Mouse (Mus musculus): Measurements from ENCODE around the gene Tmco3. TPM values are rescaled to one million over a fixed set of nuclear protein-coding genes. Genes with fewer than 3 reads are reported as not detected.

Gene Tmco3
- 10 to 100 TPM; 24.4 to 29.4 TPM for total RNA-seq (2021)
- polyA plus RNA-seq (2012; rRNA removed), result 29.1 and 30.0 TPM in 2 replicates
- long read RNA-seq, full-length matches to known transcripts, result 9 of 52 reads
- long read RNA-seq, partial matches to known transcripts, result 2 of 52 reads
- long read RNA-seq, other reads (novel, unspliced or antisense), result 41 of 52 reads

GRCm38 (mm10) chr8:13287692-13288623 lies at the start of gene Tmco3, which contains the start of gene Dcun1d2:
Tmco3 (plus strand) TSS chr8:13288190.
Dcun1d2 (minus strand) TSS chr8:13288131.
- TF ChIP-seq EP300 (IDR thresholded peaks at IDR 0.05; ENCODE audit: insufficient read depth, low read depth, low read length) (no peak), POLR2A (IDR thresholded peaks at IDR 0.05; ENCODE audit: insufficient read depth, low read depth, low read length) (peak; percentile 68)
- Histone ChIP-seq H3K79me2 (replicated peaks; ENCODE audit: control insufficient read depth, insufficient read depth, low read length) (no peaks in the 10 kb centered on the region), H3K4me1 (ENCODE audit: control insufficient read depth, insufficient read depth, low read length) (peaks cover 3% of the 10 kb centered on the region), H3K27me3 (ENCODE audit: control insufficient read depth, insufficient read depth, low read length) (no peaks in the 10 kb centered on the region), H3K36me3 (ENCODE audit: control insufficient read depth, insufficient read depth, low read length) (no peaks in the 10 kb centered on the region), H3K4me3 (peak within 1 kb of the TSS; percentile 75), H3K27ac (peak within 1 kb of the TSS; percentile 100), H3K9ac (ENCODE audit: low read depth, low read length) (peak within 1 kb of the TSS; percentile 82)
- under 1% methylated on average over 79 of the region's 79 CpGs for WGBS
- intact Hi-C loops (cut with DNase I), result loop anchor here (2.0 to 10.0 kb wide), 3 partner anchors 131 to 613 kb away; partner anchors contain the start of genes Atp11a, Lamp1 and Tubgcp3
- peak; percentile 97 to 98 for DNase-seq

- TF ChIP-seq POLR2A (IDR thresholded peaks at IDR 0.05; ENCODE audit: insufficient read depth, low read depth, low read length) (no peak), CTCF (IDR thresholded peaks at IDR 0.05) (no peak), EP300 (IDR thresholded peaks at IDR 0.05; ENCODE audit: insufficient read depth, low read depth, low read length) (no peak)
- peaks cover 7% of the 10 kb centered on the region; the same call in 1 of the 2 replicates for H3K4me1 ChIP-seq (ENCODE audit: control insufficient read depth, insufficient read depth, low read length)
- intact Hi-C loops (cut with DNase I), result no loop called here
- no peak overlapping the region for H3K9ac ChIP-seq (ENCODE audit: low read depth, low read length)
- WGBS, result 88% methylated on average over 9 of the region's 9 CpGs
- 0 out of 2 replicates have a peak, but pooled peaks cover 3% of the 10 kb centered on the region for H3K36me3 ChIP-seq (ENCODE audit: control insufficient read depth, insufficient read depth, low read length)
- H3K4me3 ChIP-seq, result no peak overlapping the region
- H3K79me2 ChIP-seq (replicated peaks; ENCODE audit: control insufficient read depth, insufficient read depth, low read length), result no peaks in the 10 kb centered on the region
- peak overlapping the region; percentile 63 for H3K27ac ChIP-seq
- H3K27me3 ChIP-seq (ENCODE audit: control insufficient read depth, insufficient read depth, low read length), result no peaks in the 10 kb centered on the region
- DNase-seq, result no peak
Measured at GRCm38 (mm10) chr8:13240055-13240454, 47.9 kb upstream of the Tmco3 start.

GRCm38 (mm10) chr8:13240691-13241090 lies 47.3 kb upstream of the Tmco3 start:
- WGBS, result 49% methylated on average over 7 of the region's 7 CpGs
- Histone ChIP-seq H3K36me3 (ENCODE audit: control insufficient read depth, insufficient read depth, low read length) (0 out of 2 replicates have a peak, but pooled peaks cover 3% of the 10 kb centered on the region), H3K4me1 (ENCODE audit: control insufficient read depth, insufficient read depth, low read length) (peaks cover 7% of the 10 kb centered on the region; the same call in 1 of the 2 replicates), H3K27me3 (ENCODE audit: control insufficient read depth, insufficient read depth, low read length) (no peaks in the 10 kb centered on the region), H3K9ac (ENCODE audit: low read depth, low read length) (no peak overlapping the region), H3K4me3 (no peak overlapping the region), H3K27ac (peak overlapping the region; percentile 80), H3K79me2 (replicated peaks; ENCODE audit: control insufficient read depth, insufficient read depth, low read length) (no peaks in the 10 kb centered on the region)
- DNase-seq, result peak; percentile 51 to 74
- TF ChIP-seq POLR2A (IDR thresholded peaks at IDR 0.05; ENCODE audit: insufficient read depth, low read depth, low read length), result no peak
- TF ChIP-seq CTCF (IDR thresholded peaks at IDR 0.05), result no peak
- peak; percentile 91 for TF ChIP-seq EP300 (IDR thresholded peaks at IDR 0.05; ENCODE audit: insufficient read depth, low read depth, low read length)
- intact Hi-C loops (cut with DNase I), result no loop called here

- Histone ChIP-seq H3K9ac (ENCODE audit: low read depth, low read length) (0 out of 2 replicates have a peak overlapping the region, but pooled peaks have one; percentile 38), H3K4me1 (ENCODE audit: control insufficient read depth, insufficient read depth, low read length) (peaks cover 7% of the 10 kb centered on the region; the same call in 1 of the 2 replicates), H3K36me3 (ENCODE audit: control insufficient read depth, insufficient read depth, low read length) (0 out of 2 replicates have a peak, but pooled peaks cover 3% of the 10 kb centered on the region), H3K27ac (peak overlapping the region; percentile 80), H3K27me3 (ENCODE audit: control insufficient read depth, insufficient read depth, low read length) (no peaks in the 10 kb centered on the region), H3K79me2 (replicated peaks; ENCODE audit: control insufficient read depth, insufficient read depth, low read length) (no peaks in the 10 kb centered on the region), H3K4me3 (no peak overlapping the region)
- 51% methylated on average over 10 of the region's 10 CpGs for WGBS
- intact Hi-C loops (cut with DNase I), result no loop called here
- TF ChIP-seq POLR2A (IDR thresholded peaks at IDR 0.05; ENCODE audit: insufficient read depth, low read depth, low read length), result no peak
- TF ChIP-seq CTCF (IDR thresholded peaks at IDR 0.05), result no peak
- TF ChIP-seq EP300 (IDR thresholded peaks at IDR 0.05; ENCODE audit: insufficient read depth, low read depth, low read length), result peak; percentile 61; the same call in 1 of the 2 replicates
- DNase-seq, result peak in 1 of 2 experiments; percentile 23
Measured at GRCm38 (mm10) chr8:13242985-13243870, 44.8 kb upstream of the Tmco3 start.

- H3K27me3 ChIP-seq (ENCODE audit: control insufficient read depth, insufficient read depth, low read length), result no peaks in the 10 kb centered on the region
- intact Hi-C loops (cut with DNase I), result no loop called here
- TF ChIP-seq POLR2A (IDR thresholded peaks at IDR 0.05; ENCODE audit: insufficient read depth, low read depth, low read length) (no peak), CTCF (IDR thresholded peaks at IDR 0.05) (peak; percentile 29; the same call in 1 of the 2 replicates), EP300 (IDR thresholded peaks at IDR 0.05; ENCODE audit: insufficient read depth, low read depth, low read length) (no peak; the same call in 1 of the 2 replicates)
- no peak overlapping the region for H3K4me3 ChIP-seq
- H3K79me2 ChIP-seq (replicated peaks; ENCODE audit: control insufficient read depth, insufficient read depth, low read length), result no peaks in the 10 kb centered on the region
- WGBS, result 59% methylated on average over 11 of the region's 11 CpGs
- H3K9ac ChIP-seq (ENCODE audit: low read depth, low read length), result peak overlapping the region; percentile 20; the same call in 1 of the 2 replicates
- H3K36me3 ChIP-seq (ENCODE audit: control insufficient read depth, insufficient read depth, low read length), result 0 out of 2 replicates have a peak, but pooled peaks cover 3% of the 10 kb centered on the region
- H3K4me1 ChIP-seq (ENCODE audit: control insufficient read depth, insufficient read depth, low read length), result peaks cover 7% of the 10 kb centered on the region; the same call in 1 of the 2 replicates
- peak overlapping the region; percentile 80 for H3K27ac ChIP-seq
- DNase-seq, result peak in 1 of 2 experiments; percentile 54
Measured at GRCm38 (mm10) chr8:13244343-13244880, 43.6 kb upstream of the Tmco3 start.

Data from heart, adult 2 months (tissue).